Mouse (Mus musculus) heart, adult 2 months (tissue): ENCODE measurements around the gene Lmbr1l.

ENCODE experiments used
- CTCF ChIP-seq: fragments of 200-600 bp; IDR thresholded peaks from 2 replicates; pipeline ENCODE4 v1.8.1; 2022; ENCODE audit warnings: antibody characterized with exemption, mild to moderate bottlenecking, moderate library complexity
- EP300 ChIP-seq: fragments of 200-500 bp; IDR thresholded peaks from 2 replicates; pipeline ENCODE4 v1.6.1; 2011; ENCODE audit warnings: low read depth, low read length, control low read depth; ENCODE audit not compliant: insufficient read depth

DNA sequence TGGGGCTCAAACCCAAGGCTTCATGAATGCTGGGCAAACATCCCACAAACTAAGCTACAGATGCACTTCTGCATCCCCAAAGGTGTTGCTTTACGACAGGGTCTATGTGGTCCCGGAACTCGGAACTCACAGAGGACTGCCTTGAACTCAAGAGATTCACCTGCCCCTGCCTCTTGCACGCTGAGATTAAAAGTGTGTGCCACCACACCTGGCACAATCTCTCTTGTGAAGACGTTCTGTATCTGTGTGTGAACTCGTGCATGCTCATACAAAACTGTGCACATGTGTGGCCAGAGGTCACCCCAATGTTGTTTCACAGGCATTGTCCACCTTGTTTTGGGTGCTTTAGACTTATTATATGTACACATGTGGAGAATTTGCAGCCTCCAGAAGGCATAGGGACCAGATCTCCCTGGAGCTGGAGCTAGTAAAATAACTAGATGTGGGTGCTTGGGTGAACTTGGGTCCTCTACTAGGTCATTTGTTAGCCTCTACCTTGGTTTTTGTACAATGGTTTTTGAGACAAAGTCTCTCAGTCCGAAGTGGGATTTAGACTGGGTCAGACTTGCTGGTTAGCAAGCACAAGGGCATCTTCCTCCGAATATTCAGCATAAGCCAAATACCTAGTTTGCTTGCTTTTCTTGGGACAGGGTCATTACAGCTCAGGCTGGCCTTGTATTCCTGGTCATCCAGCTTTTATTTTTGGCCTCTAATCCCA lies 12.1 kb upstream of the Lmbr1l start:
- TF ChIP-seq CTCF (no peak), EP300 (no peak)
